Mouse (Mus musculus): ENCODE data around the gene Atp6v0e. TPM values are rescaled to one million over a fixed set of nuclear protein-coding genes. Genes with fewer than 3 reads are reported as not detected.

The Atp6v0e gene
- polyA plus RNA-seq, 1 experiment from 2014 or later = 154 TPM

DNA sequence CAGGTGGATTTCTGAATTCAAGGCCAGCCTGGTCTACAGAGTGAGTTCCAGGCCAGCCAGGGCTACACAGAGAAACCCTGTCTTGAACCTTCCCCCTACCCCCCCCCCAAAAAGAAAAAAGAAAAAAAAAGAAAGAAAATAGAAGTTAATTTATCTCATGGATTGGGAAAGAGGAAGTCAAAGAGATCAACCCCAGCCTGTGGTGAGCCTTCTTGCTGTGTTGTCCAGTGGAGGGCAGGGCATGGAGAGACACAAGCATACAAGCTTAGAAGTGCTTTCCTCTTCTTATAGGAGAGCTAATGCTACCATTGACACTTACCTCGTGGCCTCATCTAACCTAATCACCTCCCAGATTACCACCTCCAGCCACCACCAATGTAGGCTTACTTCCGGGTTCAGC is 23.2 kb upstream of the Atp6v0e start:
- Histone ChIP-seq H3K9ac (no peak overlapping the region), H3K27me3 (no peaks in the 10 kb centered on the region), H3K27ac (replicated peaks) (no peak overlapping the region), H3K4me1 (replicated peaks) (peaks cover 13% of the 10 kb centered on the region; the same call in 1 of the 2 replicates), H3K4me2 (no peak overlapping the region), H3K4me3 (replicated peaks) (no peak overlapping the region), H3K9me3 (replicated peaks) (no peaks in the 10 kb centered on the region), H3K36me3 (replicated peaks) (peaks cover 55% of the 10 kb centered on the region)
- WGBS (ENCODE audit: insufficient replicate concordance) = 51% methylated on average over 2 of the region's 2 CpGs
- no peak for ATAC-seq (ENCODE audit: insufficient read depth)

DNA sequence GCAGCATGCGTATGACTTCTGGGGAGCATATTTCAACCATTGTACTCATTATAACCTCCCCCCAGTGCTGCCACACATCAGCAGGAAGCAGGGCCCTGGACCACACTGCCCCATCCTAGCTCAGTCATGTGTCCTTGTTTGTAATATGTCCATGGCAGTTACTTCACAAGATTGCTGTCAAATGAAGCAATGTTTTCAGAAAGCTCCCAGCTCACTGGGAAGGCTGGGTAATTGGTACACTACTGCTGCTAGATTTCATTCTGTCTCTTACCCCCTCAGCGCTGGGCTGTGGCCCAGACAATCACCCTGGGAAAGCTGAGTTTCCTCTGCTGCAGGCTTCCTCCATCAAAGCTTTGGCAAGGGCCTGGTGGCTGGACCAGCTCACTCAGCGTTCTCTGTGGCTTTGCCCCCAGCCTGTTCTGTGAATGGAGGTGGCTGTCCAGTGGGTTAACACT is 22.7 kb upstream of the Atp6v0e start:
- Histone ChIP-seq H3K27me3 (no peaks in the 10 kb centered on the region), H3K4me2 (no peak overlapping the region), H3K9ac (no peak overlapping the region), H3K9me3 (replicated peaks) (no peaks in the 10 kb centered on the region), H3K36me3 (replicated peaks) (peaks cover 55% of the 10 kb centered on the region), H3K4me1 (replicated peaks) (peaks cover 13% of the 10 kb centered on the region; the same call in 1 of the 2 replicates), H3K4me3 (replicated peaks) (no peak overlapping the region), H3K27ac (replicated peaks) (no peak overlapping the region)
- ATAC-seq (ENCODE audit: insufficient read depth) = no peak
- WGBS (ENCODE audit: insufficient replicate concordance) = 78% methylated on average over 3 of the region's 3 CpGs

GRCm38 (mm10) chr17:26643456-26643855 is 19.6 kb upstream of the Atp6v0e start:
- ATAC-seq (ENCODE audit: insufficient read depth) = no peak
- 0 out of 2 replicates have a peak, but pooled peaks cover 5% of the 10 kb centered on the region for H3K4me1 ChIP-seq (replicated peaks)
- H3K27ac ChIP-seq (replicated peaks) = no peak overlapping the region
- WGBS (ENCODE audit: insufficient replicate concordance) = 85% methylated on average over 8 of the region's 8 CpGs
- no peaks in the 10 kb centered on the region for H3K27me3 ChIP-seq
- H3K9me3 ChIP-seq (replicated peaks) = no peaks in the 10 kb centered on the region
- H3K9ac ChIP-seq = no peak overlapping the region
- H3K4me3 ChIP-seq (replicated peaks) = no peak overlapping the region
- peaks cover 54% of the 10 kb centered on the region for H3K36me3 ChIP-seq (replicated peaks)
- no peak overlapping the region for H3K4me2 ChIP-seq

GRCm38 (mm10) chr17:26643993-26644392 is 19.0 kb upstream of the Atp6v0e start:
- Histone ChIP-seq H3K27ac (replicated peaks) (no peak overlapping the region), H3K36me3 (replicated peaks) (peaks cover 54% of the 10 kb centered on the region), H3K4me2 (no peak overlapping the region), H3K9ac (no peak overlapping the region), H3K4me3 (replicated peaks) (no peak overlapping the region), H3K4me1 (replicated peaks) (0 out of 2 replicates have a peak, but pooled peaks cover 4% of the 10 kb centered on the region), H3K27me3 (no peaks in the 10 kb centered on the region), H3K9me3 (replicated peaks) (no peaks in the 10 kb centered on the region)
- ATAC-seq (ENCODE audit: insufficient read depth) = no peak
- WGBS (ENCODE audit: insufficient replicate concordance) = 73% methylated on average over 2 of the region's 2 CpGs

DNA sequence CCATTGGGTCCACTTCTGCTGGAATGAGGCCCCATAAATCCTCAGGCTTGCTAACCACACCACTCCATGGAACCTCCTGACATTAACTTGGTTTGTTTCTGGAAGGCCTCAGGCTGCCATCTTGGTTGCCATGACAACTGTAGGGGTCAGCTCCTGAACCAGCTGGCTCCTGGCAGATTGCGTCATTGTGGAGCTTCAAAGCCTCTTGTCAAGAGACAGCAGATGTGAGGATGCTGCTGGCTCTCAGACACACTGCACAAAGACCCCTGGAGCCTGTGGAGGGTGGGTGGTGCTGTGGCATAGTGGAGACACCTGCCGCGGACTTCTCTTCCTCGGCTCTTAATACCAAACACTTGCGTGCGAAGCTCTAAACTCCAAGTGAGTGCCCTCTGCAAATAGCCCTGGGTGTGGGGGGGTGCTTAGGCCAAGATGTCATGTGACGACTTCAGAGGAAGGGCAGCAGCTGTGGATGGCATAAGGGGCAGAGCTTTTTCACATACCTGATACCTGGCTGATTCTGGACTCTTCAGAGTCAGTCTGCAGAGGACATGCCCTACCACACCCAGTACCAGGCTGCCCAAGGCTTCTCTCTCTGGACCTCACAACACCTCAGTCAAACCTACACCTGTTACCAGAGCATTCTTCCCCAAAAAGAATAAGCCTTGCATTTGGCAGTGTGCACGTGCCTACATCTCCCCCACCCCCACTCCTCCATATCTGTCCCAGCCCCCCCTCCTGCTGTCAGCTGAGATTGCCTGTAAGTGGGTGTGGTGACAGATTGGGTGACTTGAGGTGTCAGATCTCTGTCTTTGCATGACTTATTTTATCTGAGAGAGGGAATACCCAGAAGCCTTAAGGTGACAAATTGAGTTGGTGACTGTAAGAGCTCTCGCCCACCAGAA is 18.3 kb upstream of the Atp6v0e start:
- peaks cover 48% of the 10 kb centered on the region for H3K36me3 ChIP-seq (replicated peaks)
- no peaks in the 10 kb centered on the region for H3K9me3 ChIP-seq (replicated peaks)
- WGBS (ENCODE audit: insufficient replicate concordance) = 76% methylated on average over 9 of the region's 9 CpGs
- H3K4me2 ChIP-seq = no peak overlapping the region
- no peak overlapping the region for H3K27ac ChIP-seq (replicated peaks)
- 0 out of 2 replicates have a peak, but pooled peaks cover 4% of the 10 kb centered on the region for H3K4me1 ChIP-seq (replicated peaks)
- no peaks in the 10 kb centered on the region for H3K27me3 ChIP-seq
- no peak overlapping the region for H3K4me3 ChIP-seq (replicated peaks)
- H3K9ac ChIP-seq = no peak overlapping the region
- no peak for ATAC-seq (ENCODE audit: insufficient read depth)

DNA sequence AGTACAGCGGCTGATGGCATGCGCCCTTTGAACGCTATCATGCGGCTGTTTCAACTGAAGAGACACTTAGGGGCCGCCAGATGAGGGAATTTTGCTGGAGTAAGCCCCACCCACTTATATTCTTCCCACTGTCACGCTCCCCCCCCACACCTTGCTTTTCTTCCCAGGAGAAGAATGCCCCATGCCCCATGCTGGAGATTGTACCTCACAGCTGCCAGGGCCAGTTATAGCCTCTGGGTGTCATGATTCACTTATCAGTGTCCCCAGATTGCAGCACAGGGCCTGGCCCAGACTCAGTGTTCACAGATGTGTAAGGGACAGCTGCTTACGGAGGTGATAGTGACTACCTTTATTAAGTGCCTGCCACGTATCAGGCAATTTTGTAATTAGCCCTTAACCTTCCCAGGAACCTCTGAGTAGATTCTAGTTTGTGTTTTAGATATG is 17.6 kb upstream of the Atp6v0e start:
- no peak overlapping the region for H3K4me2 ChIP-seq
- H3K27ac ChIP-seq (replicated peaks) = no peak overlapping the region
- H3K9me3 ChIP-seq (replicated peaks) = no peaks in the 10 kb centered on the region
- peaks cover 42% of the 10 kb centered on the region for H3K36me3 ChIP-seq (replicated peaks)
- no peak for ATAC-seq (ENCODE audit: insufficient read depth)
- WGBS (ENCODE audit: insufficient replicate concordance) = 73% methylated on average over 8 of the region's 8 CpGs
- H3K4me3 ChIP-seq (replicated peaks) = no peak overlapping the region
- H3K9ac ChIP-seq = no peak overlapping the region
- 0 out of 2 replicates have a peak, but pooled peaks cover 4% of the 10 kb centered on the region for H3K4me1 ChIP-seq (replicated peaks)
- H3K27me3 ChIP-seq = no peaks in the 10 kb centered on the region

GRCm38 (mm10) chr17:26647283-26647682 is 15.7 kb upstream of the Atp6v0e start:
- Histone ChIP-seq H3K27me3 (no peaks in the 10 kb centered on the region), H3K9me3 (replicated peaks) (no peaks in the 10 kb centered on the region), H3K36me3 (replicated peaks) (peaks cover 27% of the 10 kb centered on the region), H3K4me2 (no peak overlapping the region), H3K9ac (no peak overlapping the region), H3K4me3 (replicated peaks) (no peak overlapping the region), H3K27ac (replicated peaks) (no peak overlapping the region), H3K4me1 (replicated peaks) (0 out of 2 replicates have a peak, but pooled peaks cover 4% of the 10 kb centered on the region)
- no peak for ATAC-seq (ENCODE audit: insufficient read depth)
- 63% methylated on average over 13 of the region's 13 CpGs for WGBS (ENCODE audit: insufficient replicate concordance)

DNA sequence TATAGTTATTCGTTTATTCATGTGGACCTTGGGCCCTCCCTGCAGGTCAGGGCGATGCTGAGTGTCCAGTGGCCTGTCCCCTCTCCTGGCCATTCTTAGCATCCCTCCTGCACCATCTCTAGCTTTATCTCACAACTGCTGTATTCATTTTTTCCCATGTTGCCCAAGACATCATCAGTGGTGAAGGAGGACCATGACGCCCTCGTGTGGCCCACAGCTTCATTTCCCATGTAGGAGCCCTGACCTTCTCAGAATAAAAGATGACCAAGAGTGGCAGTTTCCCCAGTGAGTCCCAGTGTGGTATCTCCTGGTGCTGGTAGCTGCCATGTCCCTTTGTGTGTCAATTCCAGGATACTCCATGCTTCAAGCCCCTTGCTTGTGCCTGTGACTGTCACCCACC is 13.5 kb upstream of the Atp6v0e start:
- Histone ChIP-seq H3K27ac (replicated peaks) (no peak overlapping the region), H3K36me3 (replicated peaks) (peaks cover 13% of the 10 kb centered on the region; the same call in 1 of the 2 replicates), H3K4me3 (replicated peaks) (no peak overlapping the region), H3K4me1 (replicated peaks) (0 out of 2 replicates have a peak, but pooled peaks cover 4% of the 10 kb centered on the region), H3K9ac (no peak overlapping the region), H3K27me3 (no peaks in the 10 kb centered on the region), H3K4me2 (no peak overlapping the region), H3K9me3 (replicated peaks) (no peaks in the 10 kb centered on the region)
- ATAC-seq (ENCODE audit: insufficient read depth) = no peak
- WGBS (ENCODE audit: insufficient replicate concordance) = 70% methylated on average over 4 of the region's 4 CpGs

DNA sequence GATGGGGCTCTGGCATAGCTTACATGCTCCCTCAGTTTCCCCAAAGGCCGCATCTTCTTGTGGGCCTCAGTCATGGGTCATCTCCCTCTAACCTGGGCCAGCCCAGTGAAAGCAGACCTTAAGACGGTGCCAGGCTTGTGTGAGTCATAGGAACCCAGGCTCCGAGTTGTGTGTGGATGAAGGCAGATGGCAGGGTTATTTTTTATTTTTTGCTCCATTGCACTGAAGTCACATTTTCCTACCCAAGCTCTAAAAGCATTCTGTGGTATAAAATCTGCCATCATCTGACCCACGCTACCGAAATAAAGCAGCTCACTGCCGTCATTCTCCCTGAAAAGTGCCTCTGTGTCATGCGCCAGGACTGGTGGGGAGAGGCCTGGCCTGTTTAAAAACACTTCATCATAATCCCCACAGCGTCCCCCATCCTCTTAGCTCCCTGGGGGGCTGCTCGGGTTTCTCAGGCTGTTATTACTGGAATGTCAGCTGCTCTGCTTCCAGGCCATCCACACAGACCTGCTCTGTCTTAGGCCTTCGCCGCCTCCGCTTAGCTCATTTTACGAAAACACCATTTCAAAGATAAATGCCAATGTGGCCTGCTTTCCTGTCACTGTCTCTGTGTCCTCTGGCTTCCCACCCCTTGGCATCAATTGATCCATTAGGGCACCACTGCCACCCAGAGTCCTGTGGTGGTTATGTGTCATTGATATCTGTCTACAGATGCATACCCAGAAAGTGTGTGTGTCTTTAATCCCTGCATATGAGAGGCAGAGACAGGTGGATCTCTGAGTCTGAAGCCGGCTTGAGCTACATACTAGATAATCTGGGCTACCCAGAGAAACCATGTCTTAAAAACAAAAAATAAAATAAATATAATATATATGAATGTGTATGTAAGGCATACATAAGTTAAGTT is 12.3 kb upstream of the Atp6v0e start:
- no peak overlapping the region for H3K4me3 ChIP-seq (replicated peaks)
- H3K27ac ChIP-seq (replicated peaks) = no peak overlapping the region
- H3K9me3 ChIP-seq (replicated peaks) = no peaks in the 10 kb centered on the region
- WGBS (ENCODE audit: insufficient replicate concordance) = 78% methylated on average over 14 of the region's 14 CpGs
- 0 out of 2 replicates have a peak, but pooled peaks cover 4% of the 10 kb centered on the region for H3K4me1 ChIP-seq (replicated peaks)
- H3K27me3 ChIP-seq = no peaks in the 10 kb centered on the region
- H3K36me3 ChIP-seq (replicated peaks) = peaks cover 15% of the 10 kb centered on the region; the same call in 1 of the 2 replicates
- no peak overlapping the region for H3K9ac ChIP-seq
- ATAC-seq (ENCODE audit: insufficient read depth) = no peak
- no peak overlapping the region for H3K4me2 ChIP-seq

GRCm38 (mm10) chr17:26658854-26659572 is 4.0 kb upstream of the Atp6v0e start:
- no peak overlapping the region for H3K4me3 ChIP-seq (replicated peaks)
- H3K36me3 ChIP-seq (replicated peaks) = peaks cover 8% of the 10 kb centered on the region; the same call in 1 of the 2 replicates
- no peak overlapping the region for H3K27ac ChIP-seq (replicated peaks)
- H3K9ac ChIP-seq = no peak overlapping the region
- 36% methylated on average over 21 of the region's 21 CpGs for WGBS (ENCODE audit: insufficient replicate concordance)
- no peak overlapping the region for H3K4me2 ChIP-seq
- peaks cover 4% of the 10 kb centered on the region; the same call in 1 of the 2 replicates for H3K27me3 ChIP-seq
- no peak for ATAC-seq (ENCODE audit: insufficient read depth)
- peaks cover 24% of the 10 kb centered on the region for H3K4me1 ChIP-seq (replicated peaks)
- no peaks in the 10 kb centered on the region for H3K9me3 ChIP-seq (replicated peaks)
